Mouse (Mus musculus): ENCODE data around the gene Havcr2. TPM values are rescaled to one million over a fixed set of nuclear protein-coding genes. Genes with fewer than 3 reads are reported as not detected.

The Havcr2 gene
- 0.79 and 1.3 TPM in 2 replicates for total RNA-seq (2023)

DNA sequence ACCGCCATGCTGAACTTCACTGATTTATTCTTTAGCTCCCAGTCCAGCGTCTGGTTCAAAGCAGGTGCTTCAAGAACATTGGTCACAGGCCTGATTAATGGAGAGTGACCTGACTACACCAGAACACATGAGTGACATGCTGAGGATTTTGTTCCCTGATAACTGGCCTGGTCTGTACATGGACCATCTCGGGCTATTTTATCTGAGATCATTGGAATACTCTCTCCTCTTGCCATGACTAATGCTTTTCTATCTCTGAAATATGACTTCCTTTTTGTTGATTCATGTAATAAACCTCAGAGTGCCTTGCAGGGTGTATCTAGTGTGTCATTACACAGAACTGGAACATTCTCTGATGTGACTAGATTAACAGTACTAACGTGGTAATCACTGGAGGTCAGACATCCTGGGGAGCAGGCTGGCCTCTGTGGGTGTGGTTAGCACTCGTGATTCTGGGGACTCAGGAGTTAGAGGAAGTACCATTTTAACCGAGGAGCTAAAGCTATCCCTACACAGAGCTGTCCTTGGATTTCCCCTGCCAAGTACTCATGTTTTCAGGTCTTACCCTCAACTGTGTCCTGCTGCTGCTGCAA is at the start of gene Havcr2:
Havcr2 (plus strand) TSS at position 483 of the 593 bp plus-strand sequence.

GRCm38 (mm10) chr11:46436760-46437458 is 17.8 kb upstream of the Havcr2 start, which contains the start of gene Med7:
Med7 (plus strand) TSS chr11:46436925.

GRCm38 (mm10) chr11:46523912-46524311 is 69.2 kb downstream of the Havcr2 start, which contains the start of gene Gm12169:
Gm12169 (plus strand) TSS chr11:46524212.

Other genes starting within 250 kb of the Havcr2 start
- gene Fndc9, start 219.4 kb upstream of the Havcr2 start, total RNA-seq (2023) = not detected in 2 replicates
- 218 and 227 TPM in 2 replicates for gene Cyfip2, start 142.1 kb upstream of the Havcr2 start, total RNA-seq (2023)
- gene Itk, start 65.4 kb upstream of the Havcr2 start, total RNA-seq (2023) = 2.9 and 4.5 TPM in 2 replicates
- 0.57 and 0.64 TPM in 2 replicates for gene Fam71b, start 58.4 kb upstream of the Havcr2 start, total RNA-seq (2023)
- 40.4 and 56.2 TPM in 2 replicates for gene Med7, start 18.0 kb upstream of the Havcr2 start, total RNA-seq (2023)
- not detected in 2 replicates for gene Gm12169, start 69.3 kb downstream of the Havcr2 start, total RNA-seq (2023)
- gene BC053393, start 116.6 kb downstream of the Havcr2 start, total RNA-seq (2023) = not detected in 2 replicates
- gene Dppa1, start 174.3 kb downstream of the Havcr2 start, total RNA-seq (2023) = not detected in 2 replicates